Mouse (Mus musculus) MEL (cell line): ENCODE results near the gene Slc4a1.

Experiments used
- BHLHE40 ChIP-seq: IDR thresholded peaks from 2 replicates; pipeline ENCODE4 v1.6.1; 2012; ENCODE audit warnings: low read depth, mild to moderate bottlenecking, inconsistent platforms, low read length, improper control_type of control experiment, borderline replicate concordance
- CHD1 ChIP-seq: IDR thresholded peaks from 2 replicates; pipeline ENCODE4 v1.6.1; 2012; ENCODE audit warnings: low read depth, mild to moderate bottlenecking, inconsistent platforms, low read length, improper control_type of control experiment
- CTCF ChIP-seq, 3 experiments: IDR thresholded peaks in 2 of 3; conservative IDR thresholded peaks in 1 of 3; 2 replicates each; pipeline ENCODE4 v1.5.1; 2011 to 2012; ENCODE audit warnings: low read length in 3 of 3, low read depth in 2 of 3, mild to moderate bottlenecking in 2 of 3, improper control_type of control experiment in 1 of 3, inconsistent platforms in 1 of 3, mixed read lengths in 1 of 3, moderate library complexity in 1 of 3; ENCODE audit not compliant: control insufficient read depth in 1 of 3, insufficient read depth in 1 of 3, poor library complexity in 1 of 3, severe bottlenecking in 1 of 3
- MAX ChIP-seq: IDR thresholded peaks from 2 replicates; pipeline ENCODE4 v1.6.1; 2011; ENCODE audit warnings: low read length, improper control_type of control experiment
- NELFE ChIP-seq: IDR thresholded peaks from 2 replicates; pipeline ENCODE4 v1.6.1; 2011; ENCODE audit warnings: low read depth, low read length, improper control_type of control experiment
- NRF1 ChIP-seq: IDR thresholded peaks from 2 replicates; pipeline ENCODE4 v1.6.1; 2014; ENCODE audit warnings: low read depth, mild to moderate bottlenecking, inconsistent platforms, low read length, improper control_type of control experiment, moderate library complexity; ENCODE audit not compliant: poor library complexity, insufficient read depth, severe bottlenecking
- POLR2A ChIP-seq, 2 experiments: IDR thresholded peaks; 2 replicates each; pipeline ENCODE4 v1.6.1; 2011 to 2012; ENCODE audit warnings: low read length in 2 of 2, mild to moderate bottlenecking in 2 of 2, control low read depth in 1 of 2, improper control_type of control experiment in 1 of 2, low read depth in 1 of 2, moderate library complexity in 1 of 2; ENCODE audit not compliant: control insufficient read depth in 1 of 2, insufficient read depth in 1 of 2, poor library complexity in 1 of 2
- POLR2AphosphoS2 ChIP-seq: IDR thresholded peaks from 2 replicates; pipeline ENCODE4 v1.6.1; 2011; ENCODE audit warnings: low read length, improper control_type of control experiment
- POLR2AphosphoS5 ChIP-seq: IDR thresholded peaks from 2 replicates; pipeline ENCODE4 v1.6.1; 2012; ENCODE audit warnings: low read depth, borderline replicate concordance, mild to moderate bottlenecking, inconsistent platforms, low read length, moderate library complexity, mixed read lengths
- RAD21 ChIP-seq: IDR thresholded peaks from 2 replicates; pipeline ENCODE4 v1.6.1; 2011; ENCODE audit warnings: mild to moderate bottlenecking, low read depth, low read length, improper control_type of control experiment
- RCOR1 ChIP-seq: IDR thresholded peaks from 2 replicates; pipeline ENCODE4 v1.6.1; 2012; ENCODE audit warnings: low read depth, mild to moderate bottlenecking, inconsistent platforms, low read length, improper control_type of control experiment
- SMC3 ChIP-seq: IDR thresholded peaks from 2 replicates; pipeline ENCODE4 v1.6.1; 2011; ENCODE audit warnings: low read depth, low read length, improper control_type of control experiment
- TAL1 ChIP-seq: IDR thresholded peaks from 2 replicates; pipeline ENCODE4 v1.6.1; 2012; ENCODE audit warnings: mild to moderate bottlenecking, inconsistent platforms, low read length, moderate library complexity, mixed read lengths

DNA sequence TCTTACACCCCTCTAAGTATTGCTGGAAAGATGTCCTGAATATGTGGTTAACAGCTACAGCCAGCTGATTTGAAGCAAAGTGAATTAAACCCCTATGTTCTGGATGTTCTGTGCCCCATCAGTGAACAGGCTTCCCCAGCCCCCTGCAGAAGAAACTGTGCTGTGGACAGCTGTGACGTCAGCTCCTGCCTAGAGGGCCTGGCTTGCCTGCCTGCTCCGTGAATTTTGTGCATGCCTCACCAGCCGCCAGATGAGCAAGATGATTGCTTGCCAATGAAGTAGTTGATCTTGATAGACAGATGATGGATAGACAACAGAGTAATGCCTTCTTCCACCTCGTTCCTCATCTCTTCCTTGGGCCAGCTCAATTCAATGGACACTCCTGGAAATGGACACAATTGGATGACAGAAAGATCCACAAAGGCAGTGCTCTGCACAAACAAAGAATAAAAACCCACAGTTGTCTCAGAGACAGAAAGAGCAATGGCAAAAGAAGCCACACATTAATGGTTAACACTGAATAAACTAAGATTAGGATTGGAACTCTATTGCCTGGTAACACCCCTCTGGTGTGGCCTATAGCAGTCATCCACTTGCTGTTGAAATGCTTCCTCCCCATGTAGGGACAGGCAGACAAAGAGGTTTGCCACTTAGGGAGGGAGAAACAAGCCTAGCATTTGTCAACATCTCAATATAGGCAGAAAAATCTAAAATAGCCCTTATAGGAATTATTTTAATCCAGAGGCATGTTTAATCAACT is 15.5 kb upstream of the Slc4a1 start:
- no peak for TF ChIP-seq CHD1
- TF ChIP-seq CTCF (IDR thresholded peaks at IDR 0.05 in 2 of 3, conservative IDR thresholded peaks at IDR 0.05 in 1 of 3; ENCODE audit: control insufficient read depth in 1 of 3, insufficient read depth in 1 of 3, low read depth in 2 of 3, low read length in 3 of 3, poor library complexity in 1 of 3, severe bottlenecking in 1 of 3), result no peak
- TF ChIP-seq POLR2AphosphoS2, result no peak
- TF ChIP-seq MAX, result no peak
- TF ChIP-seq TAL1, result no peak
- no peak for TF ChIP-seq NELFE
- no peak for TF ChIP-seq NRF1
- no peak for TF ChIP-seq POLR2AphosphoS5
- no peak for TF ChIP-seq POLR2A (IDR thresholded peaks at IDR 0.05; ENCODE audit: control insufficient read depth in 1 of 2, insufficient read depth in 1 of 2, low read depth in 1 of 2, low read length in 2 of 2, poor library complexity in 1 of 2)
- no peak for TF ChIP-seq SMC3
- no peak for TF ChIP-seq RCOR1
- no peak for TF ChIP-seq RAD21
- no peak for TF ChIP-seq BHLHE40
